Mouse (Mus musculus): ENCODE results near the gene Slc22a4.

The Slc22a4 gene

GRCm38 (mm10) chr11:54028044-54028951 lies at the start of gene Slc22a4:
Gene Slc22a4, minus strand, starts transcription at chr11:54028090.
- DNase-seq (ENCODE audit: low spot score in 2 of 2): peak; percentile 65 to 73

DNA sequence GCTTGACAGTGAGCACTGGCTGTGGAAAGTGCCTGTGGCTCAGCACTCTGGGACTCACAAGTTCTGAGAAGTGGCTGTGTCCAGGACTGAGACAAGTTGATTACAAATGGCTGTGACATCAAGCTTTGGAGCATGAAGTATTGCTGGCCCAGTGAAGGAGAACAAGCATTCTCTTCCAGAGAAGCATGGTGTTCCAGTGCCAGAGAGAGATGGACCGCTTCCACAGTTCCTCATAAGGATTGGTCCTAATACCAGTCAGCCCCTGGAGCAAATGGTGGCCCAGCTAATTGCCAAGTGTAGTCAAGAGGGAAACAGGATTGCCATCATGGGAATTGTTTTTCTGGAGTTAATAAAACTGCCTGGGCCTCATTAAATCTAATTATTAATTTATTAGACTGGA lies 48.2 kb upstream of the Slc22a4 start:
- no peak for DNase-seq (ENCODE audit: low spot score in 2 of 2)

GRCm38 (mm10) chr11:54075353-54075752 lies 47.5 kb upstream of the Slc22a4 start:
- no peak for DNase-seq (ENCODE audit: low spot score in 2 of 2)

- no peak for DNase-seq (ENCODE audit: low spot score in 2 of 2)
Observed at GRCm38 (mm10) chr11:54073291-54073690, 45.4 kb upstream of the Slc22a4 start.

- no peak for DNase-seq (ENCODE audit: low spot score in 2 of 2)
Observed at GRCm38 (mm10) chr11:54071726-54072445, 44.0 kb upstream of the Slc22a4 start.

- DNase-seq (ENCODE audit: low spot score in 2 of 2): no peak
Observed at GRCm38 (mm10) chr11:54068520-54069371, 40.9 kb upstream of the Slc22a4 start, which contains the start of gene Pdlim4. Gene Pdlim4, minus strand, starts transcription at chr11:54069014.

GRCm38 (mm10) chr11:54067996-54068519 lies 40.2 kb upstream of the Slc22a4 start:
- DNase-seq (ENCODE audit: low spot score in 2 of 2): no peak

- no peak for DNase-seq (ENCODE audit: low spot score in 2 of 2)
Observed at GRCm38 (mm10) chr11:54067318-54067995, 39.6 kb upstream of the Slc22a4 start.

GRCm38 (mm10) chr11:54066400-54066799 lies 38.5 kb upstream of the Slc22a4 start:
- DNase-seq (ENCODE audit: low spot score in 2 of 2): no peak

- no peak for DNase-seq (ENCODE audit: low spot score in 2 of 2)
Observed at GRCm38 (mm10) chr11:54065915-54066178, 38.0 kb upstream of the Slc22a4 start.

GRCm38 (mm10) chr11:54065106-54065914 lies 37.4 kb upstream of the Slc22a4 start:
- no peak for DNase-seq (ENCODE audit: low spot score in 2 of 2)

DNA sequence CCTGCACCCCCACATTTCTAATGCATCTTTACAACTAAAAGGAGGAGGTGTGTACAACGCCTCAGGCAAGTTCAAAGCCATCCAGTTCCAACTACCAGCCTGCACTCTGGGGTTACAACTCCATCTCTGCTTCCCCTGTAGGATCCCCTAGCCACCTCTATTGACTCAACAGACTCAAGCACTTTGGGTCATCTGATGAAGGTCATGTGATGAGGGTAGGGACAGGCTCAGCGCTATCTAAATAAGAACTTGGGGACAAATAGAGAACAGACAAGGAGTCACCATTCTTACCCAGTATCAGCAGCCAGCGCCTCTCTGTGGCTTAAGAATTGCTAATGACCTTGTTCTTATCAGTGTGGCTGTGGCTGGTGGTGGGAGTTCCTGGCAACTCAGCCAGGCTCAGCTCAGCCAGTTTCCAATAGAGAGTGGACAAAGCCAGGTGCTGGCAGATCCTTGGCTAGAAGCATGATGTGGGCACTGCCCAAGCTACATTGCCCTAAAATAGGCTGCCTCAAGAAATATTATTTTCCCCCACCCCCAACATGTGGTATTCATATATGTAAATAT lies 36.6 kb upstream of the Slc22a4 start:
- DNase-seq (ENCODE audit: low spot score in 2 of 2): no peak

GRCm38 (mm10) chr11:54063472-54063775 lies 35.5 kb upstream of the Slc22a4 start:
- DNase-seq (ENCODE audit: low spot score in 2 of 2): no peak

GRCm38 (mm10) chr11:54062753-54063471 lies 35.0 kb upstream of the Slc22a4 start:
- no peak for DNase-seq (ENCODE audit: low spot score in 2 of 2)

- no peak for DNase-seq (ENCODE audit: low spot score in 2 of 2)
Observed at GRCm38 (mm10) chr11:54062086-54062752, 34.3 kb upstream of the Slc22a4 start.

DNA sequence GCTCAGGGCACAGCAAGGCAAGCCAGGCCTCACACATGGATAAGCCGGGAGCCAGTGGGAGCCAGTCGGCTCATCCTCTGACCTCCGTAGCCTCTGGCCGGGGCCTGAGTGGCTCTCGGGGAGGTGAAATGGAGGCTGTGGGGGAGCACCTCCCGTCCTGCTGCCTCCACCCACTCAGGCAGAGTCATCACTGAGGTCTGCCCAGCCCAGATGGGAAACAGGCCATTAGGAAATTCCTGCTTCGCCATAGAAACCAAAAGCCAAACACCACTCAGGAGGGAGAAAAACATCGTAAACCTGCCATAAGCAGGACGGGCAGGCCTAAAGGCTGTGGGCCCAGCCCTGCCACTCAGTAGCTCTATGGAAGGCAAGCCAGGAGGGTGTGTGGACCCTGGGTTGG lies 32.4 kb upstream of the Slc22a4 start:
- DNase-seq (ENCODE audit: low spot score in 2 of 2): no peak

GRCm38 (mm10) chr11:54059526-54059925 lies 31.6 kb upstream of the Slc22a4 start:
- no peak for DNase-seq (ENCODE audit: low spot score in 2 of 2)

DNA sequence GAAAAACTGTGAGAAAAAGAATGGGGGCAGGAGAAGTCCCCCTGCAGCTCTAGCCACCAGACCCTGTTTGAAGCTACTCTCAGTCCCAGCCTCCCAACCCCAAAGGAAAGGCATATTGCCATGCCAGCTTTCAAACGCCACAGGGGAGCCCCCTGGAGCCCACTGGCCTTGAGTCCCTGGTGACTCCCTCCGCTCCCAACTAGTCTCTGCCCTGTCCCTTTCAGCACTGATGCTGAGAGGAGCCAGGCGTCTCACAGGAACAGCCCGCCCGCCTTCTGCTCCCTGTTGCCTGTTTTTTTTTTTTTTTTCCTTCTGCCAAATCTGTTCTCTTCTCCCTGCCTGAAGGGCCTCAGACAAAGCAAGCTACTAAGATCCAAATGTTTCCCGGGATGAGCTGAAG lies 30.8 kb upstream of the Slc22a4 start:
- DNase-seq (ENCODE audit: low spot score in 2 of 2): no peak

GRCm38 (mm10) chr11:54058056-54058617 lies 30.2 kb upstream of the Slc22a4 start:
- DNase-seq (ENCODE audit: low spot score in 2 of 2): no peak
